Mouse (Mus musculus) liver, adult 2 months (tissue): ENCODE data around the gene Npc2. TPM values are rescaled to one million over a fixed set of nuclear protein-coding genes. Genes with fewer than 3 reads are reported as not detected.

Experiments
- DNase-seq: peaks from one replicate; pipeline ENCODE4 v3.0.0-alpha.2; 2011; ENCODE audit warnings: low read depth, low spot score; ENCODE audit errors: extremely low read depth
- H3K27ac ChIP-seq: fragments of 200-500 bp; replicated peaks from 2 replicates; pipeline ENCODE4 v1.5.1; 2012; ENCODE audit warnings: low read depth, mild to moderate bottlenecking, control low read depth, inconsistent platforms, low read length; ENCODE audit not compliant: insufficient read depth
- H3K27me3 ChIP-seq: fragments of 200-500 bp; 2 replicates; pipeline ENCODE4 v1.6.1; 2012; ENCODE audit warnings: mild to moderate bottlenecking, moderate library complexity, low read length, inconsistent platforms; ENCODE audit not compliant: control insufficient read depth, insufficient read depth
- H3K36me3 ChIP-seq: fragments of 200-500 bp; 2 replicates; pipeline ENCODE4 v1.6.1; 2012; ENCODE audit warnings: low read length, inconsistent platforms; ENCODE audit not compliant: control insufficient read depth, insufficient read depth
- H3K4me1 ChIP-seq: fragments of 200-500 bp; 2 replicates; pipeline ENCODE4 v1.6.1; 2011; ENCODE audit warnings: low read length; ENCODE audit not compliant: control insufficient read depth, insufficient read depth
- H3K4me3 ChIP-seq: fragments of 200-500 bp; 2 replicates; pipeline ENCODE4 v1.5.1; 2011; ENCODE audit warnings: low read depth, mild to moderate bottlenecking, control low read depth, low read length, moderate library complexity; ENCODE audit not compliant: insufficient read depth
- H3K79me2 ChIP-seq: fragments of 200-500 bp; 2 replicates; pipeline ENCODE4 v1.6.1; 2012; ENCODE audit warnings: inconsistent platforms, mild to moderate bottlenecking, low read length, moderate library complexity; ENCODE audit not compliant: control insufficient read depth, insufficient read depth
- H3K9ac ChIP-seq: fragments of 200-500 bp; 2 replicates; pipeline ENCODE4 v1.6.1; 2012; ENCODE audit warnings: low read depth, mild to moderate bottlenecking, control low read depth, inconsistent platforms, low read length
- CTCF ChIP-seq: fragments of 200-500 bp; IDR thresholded peaks from 2 replicates; pipeline ENCODE4 v1.5.1; 2011; ENCODE audit warnings: low read depth, low read length, control low read depth
- POLR2A ChIP-seq: fragments of 200-500 bp; IDR thresholded peaks from 2 replicates; pipeline ENCODE4 v1.6.1; 2011; ENCODE audit warnings: low read length, control low read depth; ENCODE audit not compliant: insufficient read depth; ENCODE audit errors: extremely low read depth
- WGBS: fragments of 180-500 bp; shearing (Covaris S2); methylation state at CpG from one replicate; pipeline ENCODE4 v1.1.7; 2018; 5-methylcytosine and 5-hydroxymethylcytosine counted together
- polyA plus RNA-seq: library from polyadenylated mRNA; depleted of rRNA; stranded (reverse); fragments of >200 nt; gene quantifications from 2 replicates; pipeline ENCODE4 v1.2.3, GENCODE M21; 2012
- total RNA-seq: library from RNA; depleted of rRNA; stranded (reverse); fragments of >200 nt; gene quantifications from 2 replicates; pipeline ENCODE4 v1.2.3, GENCODE M21; 2014

Gene Npc2
- total and polyA plus RNA-seq, 2 experiments: 40.2 to 85.8 TPM

- peak; percentile 51 for DNase-seq
Measured at GRCm38 (mm10) chr12:84774376-84774775, 1.4 kb upstream of the Npc2 start.

GRCm38 (mm10) chr12:84773476-84773875 is 524 bp upstream of the Npc2 start:
- H3K36me3 ChIP-seq: no peaks in the 10 kb centered on the region
- H3K27me3 ChIP-seq: no peaks in the 10 kb centered on the region
- H3K79me2 ChIP-seq: peaks cover 3% of the 10 kb centered on the region; the same call in 1 of the 2 replicates
- H3K4me3 ChIP-seq: peak overlapping the region; percentile 53
- TF ChIP-seq CTCF (no peak), POLR2A (no peak)
- DNase-seq: no peak
- peaks cover 9% of the 10 kb centered on the region for H3K4me1 ChIP-seq
- peak overlapping the region; percentile 72 for H3K9ac ChIP-seq
- WGBS: under 1% methylated on average over 20 of the region's 20 CpGs
- H3K27ac ChIP-seq: peak overlapping the region; percentile 40

More at GRCm38 (mm10) chr12:84774376-84774775, 1.4 kb upstream of the Npc2 start:
- H3K4me1 ChIP-seq: peaks cover 9% of the 10 kb centered on the region
- TF ChIP-seq CTCF (no peak), POLR2A (no peak)
- no peak overlapping the region for H3K4me3 ChIP-seq
- H3K27me3 ChIP-seq: no peaks in the 10 kb centered on the region
- 62% methylated on average over 6 of the region's 6 CpGs for WGBS
- H3K79me2 ChIP-seq: peaks cover 3% of the 10 kb centered on the region; the same call in 1 of the 2 replicates
- H3K36me3 ChIP-seq: no peaks in the 10 kb centered on the region
- no peak overlapping the region for H3K27ac ChIP-seq
- no peak overlapping the region for H3K9ac ChIP-seq

GRCm38 (mm10) chr12:84771981-84772520 is 901 bp downstream of the Npc2 start:
- no peaks in the 10 kb centered on the region for H3K36me3 ChIP-seq
- peaks cover 7% of the 10 kb centered on the region for H3K4me1 ChIP-seq
- peak overlapping the region; percentile 82 for H3K4me3 ChIP-seq
- no peak for TF ChIP-seq CTCF
- no peak for TF ChIP-seq POLR2A
- 8% methylated on average over 10 of the region's 10 CpGs for WGBS
- H3K27ac ChIP-seq: peak overlapping the region; percentile 88
- H3K27me3 ChIP-seq: no peaks in the 10 kb centered on the region
- peak overlapping the region; percentile 84 for H3K9ac ChIP-seq
- no peak for DNase-seq
- peaks cover 3% of the 10 kb centered on the region; the same call in 1 of the 2 replicates for H3K79me2 ChIP-seq

GRCm38 (mm10) chr12:84769624-84770023 is 3.3 kb downstream of the Npc2 start:
- Histone ChIP-seq H3K36me3 (peaks cover 5% of the 10 kb centered on the region; the same call in 1 of the 2 replicates), H3K9ac (no peak overlapping the region), H3K4me1 (peaks cover 7% of the 10 kb centered on the region), H3K27me3 (no peaks in the 10 kb centered on the region), H3K4me3 (no peak overlapping the region), H3K27ac (no peak overlapping the region), H3K79me2 (peaks cover 3% of the 10 kb centered on the region; the same call in 1 of the 2 replicates)
- TF ChIP-seq CTCF: no peak
- no peak for TF ChIP-seq POLR2A
- 58% methylated on average over 7 of the region's 7 CpGs for WGBS
- no peak for DNase-seq

- H3K27me3 ChIP-seq: no peaks in the 10 kb centered on the region
- H3K9ac ChIP-seq: no peak overlapping the region
- no peak overlapping the region for H3K4me3 ChIP-seq
- H3K79me2 ChIP-seq: peaks cover 3% of the 10 kb centered on the region; the same call in 1 of the 2 replicates
- H3K4me1 ChIP-seq: peaks cover 6% of the 10 kb centered on the region
- TF ChIP-seq CTCF (no peak), POLR2A (no peak)
- peaks cover 11% of the 10 kb centered on the region; the same call in 1 of the 2 replicates for H3K36me3 ChIP-seq
- DNase-seq: no peak
- 85% methylated on average over 6 of the region's 6 CpGs for WGBS
- no peak overlapping the region for H3K27ac ChIP-seq
Measured at GRCm38 (mm10) chr12:84767510-84767909, 5.4 kb downstream of the Npc2 start.

GRCm38 (mm10) chr12:84766113-84766735 is 6.7 kb downstream of the Npc2 start:
- TF ChIP-seq POLR2A (no peak), CTCF (no peak)
- 79% methylated on average over 5 of the region's 5 CpGs for WGBS
- no peak overlapping the region for H3K27ac ChIP-seq
- H3K27me3 ChIP-seq: no peaks in the 10 kb centered on the region
- H3K36me3 ChIP-seq: peaks cover 11% of the 10 kb centered on the region; the same call in 1 of the 2 replicates
- no peak for DNase-seq
- H3K9ac ChIP-seq: no peak overlapping the region
- H3K4me1 ChIP-seq: peaks cover 4% of the 10 kb centered on the region
- no peak overlapping the region for H3K4me3 ChIP-seq
- peaks cover 3% of the 10 kb centered on the region; the same call in 1 of the 2 replicates for H3K79me2 ChIP-seq
